Mouse (Mus musculus) neutrophil, adult 5-6 weeks (primary cell): Measurements from ENCODE around the gene Gm614. TPM values are rescaled to one million over a fixed set of nuclear protein-coding genes. Genes with fewer than 3 reads are reported as not detected.

Source experiments
- ATAC-seq: fragments of 151-379, 151-347 bp; 2 replicates; pipeline ENCODE4 v1.8.0; 2017; ENCODE audit warnings: mild to moderate bottlenecking, moderate TSS enrichment; ENCODE audit not compliant: insufficient number of reproducible peaks, poor library complexity, low FRiP score, severe bottlenecking; ENCODE audit errors: extremely low read depth
- total RNA-seq: library from RNA; stranded (forward); fragments of 200-1000 nt; gene quantifications from 2 replicates; pipeline ENCODE4 v1.2.3, GENCODE M21; 2017

Gm614 gene
- total RNA-seq, 1 experiment from 2014 or later = 20.3 TPM

DNA sequence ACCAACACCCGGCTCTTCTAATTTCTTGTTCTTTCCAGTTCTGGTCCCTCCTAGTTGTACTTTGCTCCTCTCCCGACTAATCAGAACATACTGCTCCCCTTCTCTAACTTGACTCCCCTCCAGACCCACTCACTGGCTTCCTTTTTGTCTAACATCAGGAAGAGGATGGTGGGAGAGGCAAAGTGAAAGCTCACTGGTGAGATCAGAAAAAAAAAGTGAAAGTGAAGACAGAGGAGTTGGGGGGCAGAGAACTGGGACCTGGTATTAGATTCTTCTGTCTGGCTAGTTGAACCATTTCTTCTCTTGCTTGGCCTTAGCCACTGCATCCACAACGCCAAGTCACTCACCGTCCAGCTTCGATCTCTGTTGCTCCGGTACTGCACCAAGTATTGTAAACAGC lies 2.8 kb upstream of the Gm614 start:
- no peak for ATAC-seq

DNA sequence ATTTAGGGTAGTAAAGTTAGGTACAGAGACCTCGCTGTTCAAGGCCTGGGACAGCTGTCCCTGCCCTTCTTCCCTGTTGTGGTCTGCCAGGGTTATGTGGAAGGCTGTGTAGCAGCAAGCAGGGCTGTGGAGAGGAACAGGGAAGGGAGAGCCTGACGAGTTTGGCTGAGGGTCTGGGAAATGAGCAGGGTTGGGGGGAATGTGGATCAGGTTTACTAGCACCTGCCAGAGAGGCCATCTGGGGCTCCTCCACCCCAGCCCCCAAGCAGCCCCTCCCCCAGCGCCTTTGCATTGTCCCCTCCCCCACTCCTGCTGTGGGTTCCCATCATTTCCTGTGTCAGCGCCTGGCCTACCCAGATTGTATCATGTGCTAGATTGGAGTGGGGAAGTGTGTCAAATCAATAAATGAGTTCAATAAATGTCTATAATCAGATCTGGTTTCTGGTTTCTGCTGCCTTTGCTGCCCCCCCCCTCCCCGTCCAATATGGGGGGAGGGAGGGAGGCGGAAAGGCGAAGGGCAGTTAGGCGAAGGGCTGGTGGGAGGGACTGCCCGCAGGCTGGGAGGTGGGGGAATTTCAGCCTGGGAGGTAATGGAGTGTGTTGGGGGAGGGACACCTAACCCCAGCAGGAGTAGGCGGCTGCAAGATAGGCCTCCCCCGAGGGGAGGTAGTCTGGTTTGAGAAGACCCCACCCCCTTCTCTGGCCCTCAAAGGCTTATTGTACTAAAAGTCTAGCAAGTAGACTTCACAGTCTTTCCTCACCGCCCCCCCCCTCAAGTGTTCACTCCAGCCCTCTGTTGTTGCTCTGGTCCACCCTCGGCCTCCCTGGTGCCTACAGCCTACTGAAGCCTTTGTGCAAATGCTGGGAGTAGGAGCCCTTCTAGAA lies 3.1 kb downstream of the Gm614 start:
- no peak for ATAC-seq

DNA sequence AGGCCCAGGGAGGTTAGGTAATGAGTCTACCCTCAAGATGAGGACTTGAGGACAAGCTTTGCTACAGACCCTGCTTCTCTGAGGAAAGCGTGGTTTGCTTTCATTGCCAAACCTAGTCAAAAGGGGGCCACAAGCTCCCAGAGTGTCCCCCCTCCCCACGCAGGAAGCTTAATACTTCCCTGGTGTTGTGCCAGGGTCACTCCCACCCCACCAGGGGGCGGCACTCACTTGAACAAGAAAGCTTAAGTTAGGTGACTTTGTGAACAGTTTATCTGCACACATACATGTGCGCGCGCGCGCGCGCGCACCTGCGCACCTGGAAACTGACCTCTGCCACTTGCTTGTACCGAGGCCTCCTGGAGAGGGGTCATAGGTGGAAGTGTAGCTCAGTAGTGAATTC lies 7.2 kb downstream of the Gm614 start:
- no peak for ATAC-seq

DNA sequence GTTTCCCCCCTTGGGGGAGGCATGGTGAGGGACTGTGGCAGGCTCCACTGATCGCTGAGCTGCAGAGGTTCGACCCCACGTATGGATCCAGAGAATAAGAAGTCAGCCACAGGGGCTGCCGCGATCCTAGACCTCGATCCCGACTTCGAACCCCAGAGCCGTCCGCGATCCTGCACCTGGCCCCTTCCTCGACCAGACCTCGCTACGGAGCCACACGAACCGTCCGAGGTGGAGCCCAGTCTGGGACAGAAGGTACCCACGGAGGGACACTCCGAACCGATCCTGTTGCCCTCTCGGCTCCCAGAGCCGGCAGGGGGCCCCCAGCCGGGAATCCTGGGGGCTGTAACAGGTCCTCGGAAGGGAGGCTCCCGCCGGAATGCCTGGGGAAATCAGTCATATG lies 9.1 kb downstream of the Gm614 start:
- no peak for ATAC-seq

DNA sequence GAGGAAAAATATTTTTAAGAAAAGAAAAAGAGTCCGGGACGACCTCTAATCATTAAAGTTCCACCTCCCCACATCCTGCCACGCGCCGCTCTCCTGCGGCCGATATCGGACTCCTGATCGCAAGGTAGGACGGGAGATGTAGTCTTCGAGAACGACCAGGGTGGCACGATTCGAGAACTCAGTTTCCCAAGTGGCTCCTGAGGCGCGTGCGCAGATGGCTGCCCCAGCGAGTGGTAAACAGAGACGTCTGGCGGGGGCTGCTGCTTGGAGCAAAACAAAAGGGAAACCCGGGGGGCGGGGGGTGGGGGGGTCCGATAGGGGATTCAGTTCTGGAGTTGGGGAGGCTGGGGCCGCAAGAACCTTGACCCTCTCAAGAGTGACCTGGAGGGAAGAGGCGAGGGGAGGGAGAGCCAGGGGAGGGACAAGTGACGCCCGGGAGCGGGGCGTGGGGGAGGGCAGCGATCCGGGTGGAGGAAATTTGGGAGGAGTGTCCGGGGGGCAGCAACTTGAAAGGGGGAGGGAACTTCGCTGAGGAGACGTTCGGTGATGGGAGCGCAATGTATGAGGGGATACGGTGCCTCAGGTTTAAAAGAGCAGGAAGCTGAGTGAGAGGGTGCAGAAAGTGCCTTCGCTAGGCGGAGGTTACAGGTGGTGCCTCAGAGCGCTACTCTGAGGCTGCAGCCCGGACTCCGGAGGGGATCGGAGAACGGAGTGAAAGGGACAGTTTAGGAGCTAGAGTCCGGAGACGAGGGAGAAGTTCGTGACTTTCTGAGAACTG lies 9.7 kb downstream of the Gm614 start, which contains the start of gene Foxo4:
Gene Foxo4, plus strand, starts transcription at position 577 of the 778 bp plus-strand sequence.
- ATAC-seq = peak; percentile 92

DNA sequence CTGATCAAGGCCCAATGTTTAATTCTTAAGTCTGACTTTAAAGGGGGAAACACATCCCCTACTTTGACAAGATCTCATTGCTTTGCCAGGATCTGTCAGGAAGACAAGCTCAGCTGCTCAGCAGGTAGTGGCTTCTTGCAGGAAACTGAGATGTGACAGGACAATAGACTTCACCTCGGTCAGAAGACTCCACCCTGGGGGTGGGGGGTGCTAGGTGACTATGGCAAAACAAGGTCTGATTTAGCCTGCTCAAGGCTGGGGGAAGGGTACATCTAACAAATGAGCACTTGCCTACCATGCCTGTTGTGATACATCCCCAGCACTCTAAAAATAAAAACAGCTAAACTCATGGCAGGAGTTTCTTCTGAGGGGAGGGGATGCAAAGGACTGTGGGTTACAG lies 18.8 kb downstream of the Gm614 start:
- no peak for ATAC-seq

DNA sequence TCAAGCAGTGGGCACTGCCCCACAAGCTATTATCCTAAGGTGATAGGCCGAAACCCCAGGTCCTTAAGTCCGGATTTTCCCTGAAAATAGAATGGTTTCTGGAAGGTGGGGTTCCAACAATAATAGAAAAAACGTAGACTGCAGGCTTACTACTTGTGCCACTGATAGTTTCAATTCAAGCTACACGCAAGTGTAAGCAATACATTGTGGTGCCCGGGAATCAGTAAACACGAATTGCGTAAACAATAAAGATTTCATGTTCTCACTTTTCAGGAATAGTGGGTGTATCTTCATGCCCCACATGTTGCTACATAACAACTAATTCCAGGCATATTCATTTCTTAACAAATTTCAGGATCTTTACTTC lies 41.0 kb downstream of the Gm614 start:
- ATAC-seq = no peak

DNA sequence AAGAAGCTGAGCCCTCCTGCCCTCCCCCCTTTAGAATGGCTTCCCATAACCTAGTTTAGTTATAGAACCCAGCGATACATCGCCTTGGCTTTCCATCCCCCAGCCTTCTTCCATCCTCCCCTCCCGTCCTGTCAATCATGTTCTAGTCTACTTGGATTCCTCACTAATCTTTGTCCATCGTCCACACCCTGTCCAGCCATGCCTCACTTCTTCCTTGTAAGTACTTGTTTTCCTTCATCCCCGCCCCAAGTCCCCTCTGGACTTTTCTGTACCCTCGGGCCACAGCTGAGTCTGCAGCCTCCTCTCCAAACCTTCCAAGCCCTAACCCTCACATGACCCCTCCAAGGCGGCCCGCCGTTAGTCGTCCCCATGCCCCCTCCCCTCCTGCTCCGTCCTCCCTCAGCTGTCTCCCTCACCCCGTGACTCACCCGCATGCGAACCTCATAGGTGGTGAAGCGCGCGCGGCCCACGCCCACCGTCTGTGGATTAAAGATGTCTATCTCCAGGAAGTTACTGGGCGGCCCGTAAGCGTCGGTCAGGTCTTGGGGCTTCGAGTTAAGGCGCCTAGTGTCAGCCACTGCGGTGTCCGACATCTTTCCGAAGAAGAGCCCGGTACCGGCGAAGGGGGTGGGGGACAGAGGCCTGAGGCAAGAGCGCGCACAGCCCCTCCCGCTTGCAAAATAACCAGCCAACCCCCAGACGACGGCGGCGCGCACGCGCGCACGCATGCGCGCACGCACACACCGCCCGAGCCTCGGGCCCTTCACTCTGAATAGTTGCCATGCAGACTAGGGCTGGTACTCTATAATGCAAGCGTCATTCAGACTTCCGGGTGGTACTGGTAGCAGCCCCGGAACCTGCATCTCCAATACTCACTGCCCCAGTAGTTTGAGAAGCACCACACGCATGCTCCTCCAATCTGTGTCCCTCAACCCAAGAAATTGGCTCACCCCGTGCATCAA lies 41.7 kb downstream of the Gm614 start, which contains the start of gene Snx12:
Gene Snx12, minus strand, starts transcription at position 730 of the 962 bp plus-strand sequence.
- peak; percentile 98 for ATAC-seq

Other genes with a start within 250 kb of the Gm614 start
- gene Tex11, start 204.3 kb downstream of the Gm614 start, total RNA-seq = not detected in 2 replicates
- 0.35 and 0.61 TPM in 2 replicates for gene Slc7a3, start 178.0 kb downstream of the Gm614 start, total RNA-seq
- gene Snx12, start 41.4 kb downstream of the Gm614 start, total RNA-seq = 21.5 and 30.0 TPM in 2 replicates
- 28.5 and 28.7 TPM in 2 replicates for gene Foxo4, start 9.5 kb downstream of the Gm614 start, total RNA-seq
- 229 and 259 TPM in 2 replicates for gene Il2rg, start 4.3 kb upstream of the Gm614 start, total RNA-seq
- not detected in 2 replicates for gene Gm20489, start 5.0 kb upstream of the Gm614 start, total RNA-seq
- gene Med12, start 10.0 kb upstream of the Gm614 start, total RNA-seq = 91.4 and 117 TPM in 2 replicates
- not detected in 2 replicates for gene Nlgn3, start 35.2 kb upstream of the Gm614 start, total RNA-seq
- not detected in 2 replicates for gene Gjb1, start 112.4 kb upstream of the Gm614 start, total RNA-seq
- gene Zmym3, start 156.9 kb upstream of the Gm614 start, total RNA-seq = 24.4 and 26.3 TPM in 2 replicates
- gene Nono, start 165.3 kb upstream of the Gm614 start, total RNA-seq = 305 and 325 TPM in 2 replicates
- 3.3 and 8.8 TPM in 2 replicates for gene Itgb1bp2, start 185.1 kb upstream of the Gm614 start, total RNA-seq